Mouse (Mus musculus): ENCODE measurements around the gene Ica1.
A peak's percentile ranks its signal among the peaks of the same experiment; 100 is the strongest.

The Ica1 gene

GRCm38 (mm10) chr6:8778296-8778649 is at the start of gene Ica1:
TSS of gene Ica1 (minus strand) at chr6:8778488.
- no peak for DNase-seq (ENCODE audit: low spot score)

DNA sequence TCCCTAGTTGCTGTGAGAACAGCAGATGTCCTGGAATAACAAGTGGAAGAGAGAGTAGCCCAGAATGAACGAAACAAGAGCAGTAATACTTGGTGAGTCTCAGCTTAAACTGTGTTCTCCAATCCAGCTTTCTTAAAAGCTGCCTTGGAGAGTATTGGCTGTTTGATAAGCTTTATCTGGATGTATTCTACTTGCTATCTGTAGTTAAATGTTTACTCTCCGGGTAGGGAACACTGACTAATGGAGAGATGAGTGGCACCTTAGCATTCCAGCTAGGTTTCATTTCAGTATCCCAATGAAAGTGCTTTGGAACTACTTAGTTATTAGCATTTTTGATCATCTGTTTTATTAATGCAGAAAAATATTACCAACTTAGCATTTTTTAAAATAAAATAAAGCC is 41.6 kb upstream of the Ica1 start:
- DNase-seq (ENCODE audit: low spot score), result no peak

- DNase-seq (ENCODE audit: low spot score), result no peak
These were observed 36.2 kb upstream of the Ica1 start for GRCm38 (mm10) chr6:8814332-8815002.

DNA sequence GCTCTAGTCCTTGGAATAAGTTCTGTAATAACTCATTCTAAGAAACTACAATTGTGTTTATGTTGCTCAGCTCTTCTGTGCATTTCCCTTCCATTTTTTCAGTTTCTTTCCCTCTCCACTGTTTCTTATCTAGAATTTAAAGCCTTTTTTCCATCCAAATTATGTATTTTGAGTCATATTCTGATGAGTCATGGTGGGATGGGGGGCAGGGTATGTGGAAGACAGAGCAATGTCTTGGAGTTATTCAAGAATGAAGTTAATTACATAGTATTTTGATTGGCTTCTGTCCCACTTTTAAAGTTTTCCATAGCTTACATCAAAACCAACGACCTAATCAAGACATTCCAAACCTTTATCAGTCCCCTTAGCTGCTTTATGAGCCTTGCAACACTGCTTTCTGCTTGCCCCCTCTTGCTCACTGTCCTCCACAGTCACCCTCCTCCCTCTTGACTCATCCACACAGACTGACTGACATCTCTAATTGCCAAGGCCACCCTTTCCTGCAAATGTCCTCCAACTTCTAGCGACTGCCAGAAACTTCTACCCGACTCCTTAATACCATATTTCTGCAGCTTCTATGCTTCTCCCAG is 24.4 kb upstream of the Ica1 start:
- DNase-seq (ENCODE audit: low spot score), result no peak

DNA sequence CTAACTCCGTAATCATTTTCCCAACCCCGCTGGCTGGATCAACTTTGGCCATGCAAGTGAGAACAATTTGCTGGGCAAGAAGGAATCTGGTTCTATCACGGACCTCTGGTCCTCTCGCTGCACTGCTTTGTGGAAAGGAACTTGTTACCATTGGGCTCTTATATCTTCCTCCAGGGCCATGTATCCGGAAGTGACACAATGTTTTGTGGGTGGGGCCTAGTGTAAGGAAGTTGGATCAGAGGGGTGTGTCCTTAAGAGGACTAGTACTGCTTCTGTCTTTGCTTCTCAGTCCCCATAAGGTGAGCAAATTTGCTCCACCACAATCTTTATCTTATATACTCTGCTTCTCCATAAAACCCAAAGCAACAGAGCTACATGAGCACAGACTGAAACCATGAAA is 14.1 kb upstream of the Ica1 start:
- DNase-seq (ENCODE audit: low spot score), result no peak

- DNase-seq (ENCODE audit: low spot score), result no peak
These were observed 13.5 kb upstream of the Ica1 start for GRCm38 (mm10) chr6:8791781-8792180.

DNA sequence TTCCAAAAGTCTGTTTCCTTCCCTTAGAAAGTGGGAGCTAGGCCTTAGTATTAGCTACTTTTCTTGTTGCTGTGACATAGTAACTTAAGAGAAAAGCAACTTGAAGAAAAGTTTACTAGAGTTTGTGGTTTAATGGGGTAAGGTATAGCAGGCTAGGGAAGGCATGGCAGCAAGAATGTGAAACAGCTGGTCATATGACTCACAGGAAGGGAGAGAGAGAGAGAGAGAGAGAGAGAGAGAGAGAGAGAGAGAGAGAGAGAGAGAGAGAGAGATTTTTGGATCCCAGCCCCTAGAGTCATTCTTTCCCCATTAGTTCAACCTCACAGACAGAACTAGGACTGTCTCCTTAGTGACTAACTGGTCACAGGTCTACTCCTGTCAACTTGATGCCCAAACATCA is 2.3 kb upstream of the Ica1 start:
- no peak for DNase-seq (ENCODE audit: low spot score)

DNA sequence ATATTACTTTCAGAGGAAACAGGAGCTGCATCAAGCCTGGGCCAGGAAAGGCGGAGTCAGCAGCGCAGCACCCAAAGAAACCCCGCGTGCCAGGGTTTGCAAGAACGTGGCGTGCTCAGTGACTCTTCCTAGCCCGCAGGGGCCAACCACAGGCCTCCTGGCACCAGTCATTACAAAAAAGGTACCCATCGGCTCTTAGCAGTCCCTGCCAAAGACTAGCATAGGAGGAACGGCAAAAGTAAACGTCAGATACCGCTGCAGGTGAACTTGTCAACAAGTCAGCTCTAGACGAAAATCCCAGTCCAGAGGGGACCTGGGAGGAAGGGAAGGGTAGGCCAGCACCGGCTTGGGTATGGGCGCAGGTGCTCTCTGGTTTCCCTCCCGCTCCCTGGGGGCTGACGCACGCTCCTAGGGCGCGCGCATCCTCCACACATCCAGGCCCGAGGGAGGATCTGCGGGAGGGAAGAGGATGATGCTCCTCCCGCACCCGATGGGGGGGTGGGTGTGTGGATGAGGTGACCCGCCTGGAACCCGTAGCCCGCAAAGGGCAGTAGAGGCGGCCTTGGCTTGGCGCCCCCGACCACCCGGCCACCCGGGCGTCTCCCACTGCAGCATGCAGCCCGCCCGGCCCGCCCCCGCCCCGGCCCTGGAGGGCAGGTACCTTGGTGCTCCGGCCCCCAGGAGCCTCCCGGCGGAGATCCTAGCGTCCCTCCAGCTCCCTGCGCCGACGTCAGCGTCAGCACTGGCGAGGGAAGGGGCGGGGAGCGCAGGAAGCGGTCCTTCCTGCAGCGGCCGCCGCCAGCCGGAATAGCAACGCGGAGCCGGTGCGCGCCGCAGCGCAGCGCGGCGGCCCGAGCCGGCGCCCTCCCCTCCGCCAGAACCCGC is 635 bp downstream of the Ica1 start:
- no peak for DNase-seq (ENCODE audit: low spot score)

DNA sequence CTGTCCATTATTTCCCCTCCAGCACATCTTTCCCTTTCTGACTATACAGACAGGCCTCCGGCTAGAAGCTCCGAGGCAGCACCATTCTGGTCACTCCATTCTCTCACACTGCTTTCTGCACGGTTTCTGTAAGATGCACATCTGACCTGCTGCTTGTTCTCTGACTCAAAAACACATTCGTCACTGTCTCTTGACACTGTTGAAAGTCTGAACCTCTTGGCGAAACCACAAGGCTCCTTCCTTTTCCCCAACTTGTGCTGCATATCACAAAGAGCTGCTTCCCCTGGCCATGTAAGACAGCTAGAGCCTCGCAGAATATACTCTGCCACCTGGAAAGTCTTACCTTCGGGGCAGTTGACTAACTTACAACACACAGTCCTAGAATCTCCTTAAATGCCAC is 6.7 kb downstream of the Ica1 start:
- DNase-seq (ENCODE audit: low spot score), result no peak

GRCm38 (mm10) chr6:8770341-8770740 is 7.9 kb downstream of the Ica1 start:
- no peak for DNase-seq (ENCODE audit: low spot score)

GRCm38 (mm10) chr6:8769803-8770202 is 8.5 kb downstream of the Ica1 start:
- no peak for DNase-seq (ENCODE audit: low spot score)

DNA sequence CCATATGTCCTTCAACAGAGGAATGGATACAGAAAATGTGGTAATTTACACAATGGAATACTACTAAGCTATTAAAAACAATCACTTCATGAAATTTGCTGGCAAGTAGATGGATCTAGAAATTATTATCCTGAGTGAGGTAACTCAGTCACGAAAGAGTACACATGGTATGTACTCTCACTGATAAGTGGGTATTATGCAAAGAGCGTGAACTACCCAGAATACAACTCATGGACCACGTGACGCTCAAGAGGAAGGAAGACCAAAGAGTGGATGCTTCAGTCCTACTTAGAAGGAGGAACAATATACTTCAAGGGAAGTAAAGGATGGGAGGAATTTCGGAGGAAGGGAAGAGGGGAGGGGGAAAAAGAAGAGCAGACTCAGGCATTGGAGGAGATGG is 11.6 kb downstream of the Ica1 start:
- DNase-seq (ENCODE audit: low spot score), result no peak

- no peak for DNase-seq (ENCODE audit: low spot score)
These were observed 12.5 kb downstream of the Ica1 start for GRCm38 (mm10) chr6:8765801-8766200.

DNA sequence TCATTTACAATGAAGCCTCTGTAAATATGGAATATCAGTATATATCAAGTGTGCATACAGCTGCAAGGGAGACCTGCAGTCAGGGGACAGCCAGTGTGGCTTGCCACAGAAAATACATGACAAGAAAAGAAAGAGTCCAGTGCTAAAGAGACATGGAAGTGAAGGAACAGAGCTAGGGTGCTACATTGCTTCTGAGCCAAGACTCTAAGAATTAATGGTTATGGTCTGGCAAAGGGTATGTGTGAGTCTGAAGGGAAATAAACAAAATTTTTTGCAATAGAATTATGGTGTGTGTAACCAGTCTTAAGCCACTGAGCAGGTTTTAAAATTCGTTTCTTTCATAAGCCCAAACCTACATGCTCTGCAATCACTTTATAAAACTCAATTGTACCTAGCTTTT is 13.2 kb downstream of the Ica1 start:
- no peak for DNase-seq (ENCODE audit: low spot score)

GRCm38 (mm10) chr6:8760708-8761294 is 17.5 kb downstream of the Ica1 start:
- no peak for DNase-seq (ENCODE audit: low spot score)

- DNase-seq (ENCODE audit: low spot score), result no peak
These were observed 18.4 kb downstream of the Ica1 start for GRCm38 (mm10) chr6:8759901-8760300.

DNA sequence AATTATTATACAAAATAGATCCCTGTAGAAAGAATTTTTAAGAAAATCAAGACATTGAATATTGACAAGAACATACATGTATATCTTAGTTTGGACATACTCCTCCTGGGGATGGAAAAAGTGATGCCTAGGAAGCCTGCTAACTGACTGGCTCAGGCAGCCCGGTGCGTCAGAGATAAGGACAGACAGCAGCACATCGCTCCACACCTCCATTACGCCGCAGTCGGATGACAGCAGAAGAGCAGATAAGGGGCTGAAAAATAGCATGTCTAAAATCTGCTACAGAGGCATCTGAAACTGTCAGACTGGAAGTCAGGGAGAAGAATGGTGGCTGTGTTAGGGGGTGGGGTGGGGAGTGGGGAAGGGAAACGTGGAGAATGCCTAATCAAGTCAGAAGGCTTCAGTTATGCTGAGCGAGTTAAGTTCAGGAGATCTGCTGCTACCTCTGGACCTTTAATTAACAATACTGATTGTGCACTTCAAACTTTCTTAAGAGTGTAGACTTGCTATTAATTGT is 22.5 kb downstream of the Ica1 start:
- DNase-seq (ENCODE audit: low spot score), result peak; percentile 66

GRCm38 (mm10) chr6:8754486-8754885 is 23.8 kb downstream of the Ica1 start:
- no peak for DNase-seq (ENCODE audit: low spot score)

DNA sequence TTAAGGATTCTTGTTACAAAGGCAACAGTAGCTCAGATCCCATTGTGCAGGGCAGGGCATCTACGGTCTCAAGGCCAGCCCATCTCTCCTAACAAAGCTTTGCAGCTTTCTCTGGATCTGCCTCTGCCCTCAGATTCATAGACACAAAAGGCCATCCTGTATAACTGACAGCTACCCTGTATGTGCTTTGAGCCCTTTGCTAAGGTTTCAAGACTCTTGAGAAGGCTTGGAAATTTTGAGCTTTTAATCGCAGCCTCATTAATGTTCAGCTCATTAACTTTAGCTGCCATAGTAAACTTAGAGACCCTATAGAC is 24.6 kb downstream of the Ica1 start:
- DNase-seq (ENCODE audit: low spot score), result no peak

- DNase-seq (ENCODE audit: low spot score), result no peak
These were observed 25.1 kb downstream of the Ica1 start for GRCm38 (mm10) chr6:8752984-8753722.

DNA sequence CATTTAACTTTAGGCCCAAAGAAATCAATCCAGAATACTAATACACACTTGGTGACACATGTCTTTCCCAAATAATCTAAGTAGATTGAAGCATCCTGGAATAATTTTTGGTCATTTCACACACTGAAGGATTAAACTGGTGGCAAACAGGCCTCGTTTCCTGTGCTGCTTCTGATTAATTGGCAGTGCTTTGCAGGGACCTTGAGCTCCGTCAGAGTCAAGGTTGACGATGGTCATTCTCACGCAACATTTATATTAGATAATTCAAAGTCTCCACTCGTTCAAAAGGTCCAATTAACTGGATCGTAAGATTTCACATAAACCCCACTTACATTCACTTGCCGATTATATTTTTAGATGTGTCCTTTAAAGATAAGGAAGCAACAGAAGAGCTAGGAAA is 33.4 kb downstream of the Ica1 start:
- DNase-seq (ENCODE audit: low spot score), result no peak

GRCm38 (mm10) chr6:8744273-8744785 is 34.0 kb downstream of the Ica1 start:
- DNase-seq (ENCODE audit: low spot score), result no peak

Measured in c-Kit-positive CD71-positive TER-119-positive erythroid progenitor cells, embryonic 14.5 days (primary cell).